Mouse (Mus musculus) induced T-regulatory cell, adult 2 months (primary cell): ENCODE measurements around the gene Med12l.

Experiments used
- DNase-seq: peaks from one replicate; pipeline ENCODE4 v3.0.0-alpha.2; 2012; ENCODE audit warnings: low read depth

Gene Med12l

DNA sequence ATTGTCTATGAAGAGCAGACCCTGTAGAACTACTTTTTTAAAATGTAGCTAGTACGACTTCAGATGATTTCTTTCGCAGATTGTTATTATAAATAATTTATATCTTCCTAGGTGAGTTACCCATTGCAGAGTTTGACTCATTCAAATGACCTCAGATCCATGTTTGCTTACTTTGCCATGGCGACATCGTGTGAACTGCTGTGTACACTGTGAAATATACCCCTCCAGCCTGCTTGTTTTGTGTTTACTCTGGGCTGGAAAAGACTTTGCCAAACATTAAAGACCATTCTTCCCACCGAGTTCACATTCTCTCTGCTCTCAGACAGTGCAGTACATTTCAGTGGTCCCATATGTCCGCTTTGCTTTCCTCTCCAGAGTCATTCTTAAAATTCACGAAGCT, 310.5 kb downstream of the Med12l start:
- DNase-seq, result no peak

DNA sequence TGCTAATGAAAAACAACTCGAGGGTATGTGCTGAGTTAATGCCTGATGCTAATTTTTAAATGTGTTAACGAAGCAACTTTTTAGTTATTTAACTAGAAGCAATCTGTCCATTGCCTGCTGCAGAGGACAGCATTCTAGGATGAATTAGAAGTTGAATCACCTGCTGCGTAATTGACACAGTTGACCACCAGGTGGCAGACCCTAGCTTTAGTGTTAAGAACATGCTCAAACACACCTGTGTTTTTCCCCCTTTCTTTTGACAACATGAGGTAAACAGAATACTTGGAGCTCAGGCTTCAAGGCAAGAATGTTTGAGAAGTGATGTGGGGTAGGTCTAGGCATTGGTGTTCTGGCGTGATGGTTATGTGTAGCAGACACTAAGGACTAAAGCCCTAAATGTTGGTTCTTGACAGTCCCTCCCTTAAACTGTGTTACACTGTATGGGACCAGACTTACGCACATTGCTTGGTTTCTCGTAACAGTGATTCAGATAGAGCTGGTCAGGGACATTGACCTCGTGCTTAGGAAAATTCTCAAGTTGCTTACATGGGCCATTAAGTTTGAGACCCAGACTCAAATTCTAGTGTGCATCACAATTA, 315.8 kb downstream of the Med12l start:
- peak; percentile 72 for DNase-seq

DNA sequence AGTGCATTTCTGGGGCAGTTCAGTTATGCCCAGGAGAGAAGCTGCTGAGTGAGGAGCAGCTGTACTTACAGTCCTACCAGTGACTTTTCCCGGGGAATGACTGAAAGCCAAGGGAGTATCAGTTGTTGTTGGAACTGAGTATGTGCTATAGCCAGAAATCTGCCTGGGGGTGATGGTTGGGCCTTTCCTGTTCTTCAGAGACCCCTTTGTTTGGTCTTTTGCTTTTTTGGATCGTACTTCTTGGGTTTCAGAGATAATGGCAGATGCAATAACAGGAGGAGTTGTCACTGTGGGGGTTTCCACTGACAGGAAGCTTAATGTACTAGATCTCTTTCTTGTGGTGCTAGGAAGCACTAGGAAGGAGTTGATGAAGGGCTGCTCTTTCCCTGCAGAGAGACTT, 322.9 kb downstream of the Med12l start:
- DNase-seq, result no peak

DNA sequence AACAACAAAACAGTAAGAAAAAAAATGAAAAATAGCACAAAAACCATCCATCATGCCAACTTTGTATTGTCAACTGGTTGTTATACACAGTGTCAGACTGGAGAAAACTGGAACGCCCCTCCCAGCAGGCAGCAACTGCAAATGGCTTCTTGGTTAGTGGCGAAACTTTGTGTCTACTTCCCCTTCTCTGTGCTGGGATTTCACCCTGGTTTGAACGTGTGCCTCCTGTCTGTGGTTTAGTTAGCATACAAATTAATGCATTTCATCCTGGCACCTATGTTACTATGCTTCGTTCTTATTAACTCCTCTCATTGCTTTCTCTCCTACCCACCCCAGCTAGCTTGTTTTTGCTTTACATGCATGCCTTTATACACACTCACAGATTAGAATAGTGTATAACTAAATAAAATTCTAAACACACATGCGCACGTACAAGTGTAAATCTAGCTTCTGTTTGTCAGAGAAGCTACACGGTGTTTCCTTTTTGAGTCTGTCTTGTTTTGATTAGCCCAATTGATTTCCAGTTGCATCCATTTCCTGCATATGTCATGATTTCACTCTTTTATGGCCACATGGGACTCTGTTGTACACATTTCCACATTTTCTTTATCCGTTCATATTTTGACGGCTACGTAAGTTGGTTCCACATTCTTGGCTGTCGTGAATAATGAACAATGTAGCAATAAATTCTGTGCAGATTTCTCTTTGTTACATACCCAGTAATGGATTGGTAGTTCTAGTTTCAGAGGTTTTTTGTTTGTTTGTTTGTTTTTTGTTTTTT, 336.2 kb downstream of the Med12l start:
- DNase-seq, result no peak

DNA sequence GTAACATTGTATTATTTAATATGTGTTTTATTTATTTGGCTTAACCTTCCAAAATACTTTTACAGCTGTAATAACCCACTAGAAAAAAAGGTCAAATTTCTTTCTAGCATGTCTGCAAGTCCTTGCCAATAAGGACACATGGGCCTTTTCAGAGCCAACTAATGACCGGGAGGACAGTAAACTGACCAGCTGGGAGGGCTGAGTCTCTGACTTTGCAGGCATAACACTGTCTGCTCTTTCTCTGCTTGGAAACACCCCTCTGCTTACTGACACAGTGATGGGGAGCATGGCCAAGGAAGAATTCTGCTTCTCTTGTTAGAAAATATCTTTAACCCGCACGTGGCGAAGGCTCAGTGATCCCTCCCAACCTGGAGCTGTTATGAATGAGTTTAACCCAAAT, 337.4 kb downstream of the Med12l start:
- no peak for DNase-seq

DNA sequence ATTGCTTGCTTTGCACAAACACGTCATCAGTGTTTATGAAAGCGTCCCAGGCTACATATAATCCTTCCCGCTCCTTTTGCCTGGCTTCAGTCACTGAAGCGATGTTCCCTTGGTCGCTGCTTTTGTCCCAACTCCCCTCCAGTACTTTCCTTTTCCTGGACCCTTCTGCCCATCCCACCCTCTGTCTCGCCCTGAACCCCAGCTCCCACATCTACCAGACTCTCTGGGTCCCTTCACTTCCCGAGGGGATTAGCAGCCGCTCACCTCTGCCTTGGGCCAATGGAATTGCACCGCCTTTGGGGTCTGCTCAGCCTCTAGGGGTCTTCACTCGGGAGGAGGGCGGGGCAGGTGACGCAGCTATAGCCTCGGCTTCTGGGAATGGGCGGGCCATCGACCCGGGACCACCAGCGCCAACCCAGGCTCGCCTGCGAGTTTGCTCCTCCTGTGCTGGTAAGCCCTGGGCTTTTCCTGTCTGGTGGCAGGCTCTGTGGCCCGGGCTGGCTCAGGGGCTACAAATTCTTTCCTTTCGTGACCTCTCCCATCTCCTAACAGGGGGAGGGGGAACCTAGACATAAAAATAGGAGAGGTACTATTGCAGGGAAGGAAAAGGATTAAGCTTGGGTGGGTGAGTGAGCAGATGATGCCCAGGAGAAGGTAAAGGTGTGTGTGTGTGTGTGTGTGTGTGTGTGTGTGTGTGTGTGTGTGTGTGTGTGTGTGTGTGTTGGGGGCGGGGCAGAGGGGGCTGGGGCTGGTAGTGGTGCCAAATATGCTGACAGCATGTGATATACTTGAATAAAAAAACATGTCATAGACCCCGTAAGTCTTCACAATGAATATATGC, 338.7 kb downstream of the Med12l start, which contains the start of gene Igsf10:
Igsf10 (minus strand) TSS at position 330 of the 841 bp plus-strand sequence.
- DNase-seq, result no peak

DNA sequence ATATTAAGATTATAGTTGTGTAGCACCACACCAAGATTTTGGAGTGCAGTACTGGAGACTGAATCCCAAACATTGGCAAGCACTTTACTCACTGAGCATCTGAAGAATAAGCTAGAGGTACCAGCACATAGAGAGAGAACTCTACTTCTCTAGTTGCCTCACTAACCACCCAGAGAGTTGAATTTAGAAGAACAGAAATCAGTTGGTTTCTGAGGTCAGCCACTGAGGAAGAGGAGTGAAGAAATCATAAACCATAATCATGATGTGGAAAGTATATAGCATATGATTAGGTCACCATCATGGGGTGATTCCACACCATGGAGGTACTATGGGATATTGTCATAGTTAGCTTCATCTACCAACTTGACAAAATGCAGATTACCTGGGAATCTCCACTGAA, 346.1 kb downstream of the Med12l start:
- DNase-seq, result no peak

DNA sequence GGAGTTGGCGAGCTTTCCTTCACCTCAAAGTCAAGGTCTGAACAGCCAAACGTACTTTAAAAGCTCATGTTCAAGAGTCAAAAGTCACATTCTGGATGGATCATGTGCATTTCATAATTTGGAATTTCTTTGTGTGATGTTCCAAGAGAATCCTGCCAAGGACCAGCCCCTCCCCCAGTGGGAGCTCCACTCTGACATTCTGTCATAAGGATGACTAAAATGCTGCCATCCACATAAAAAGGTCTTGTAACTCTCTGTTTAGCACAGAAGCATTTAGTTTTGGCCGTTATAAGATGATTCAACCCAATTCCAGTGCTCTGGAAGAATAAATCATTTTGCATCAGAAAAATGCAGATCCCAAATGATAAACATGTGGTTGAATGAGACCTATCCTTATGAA, 348.5 kb downstream of the Med12l start:
- no peak for DNase-seq

DNA sequence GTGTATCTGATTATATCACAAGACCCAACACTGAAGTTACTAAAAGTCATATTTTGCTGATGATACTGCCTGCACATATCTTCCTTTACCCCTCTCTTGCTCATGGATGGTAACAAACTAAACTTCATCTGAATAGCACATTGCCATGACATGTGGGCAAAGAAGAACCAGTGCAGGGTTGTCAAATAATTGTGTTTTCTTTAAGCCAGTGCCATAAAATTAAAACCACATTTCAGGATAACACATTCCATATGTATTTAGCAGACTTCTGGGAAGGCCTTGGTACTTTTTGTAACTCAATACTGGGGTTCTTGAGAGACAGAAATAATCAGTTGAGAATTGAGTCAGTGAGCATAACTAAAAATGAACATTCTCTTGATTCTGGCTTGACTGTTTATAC, 354.5 kb downstream of the Med12l start:
- DNase-seq, result no peak

DNA sequence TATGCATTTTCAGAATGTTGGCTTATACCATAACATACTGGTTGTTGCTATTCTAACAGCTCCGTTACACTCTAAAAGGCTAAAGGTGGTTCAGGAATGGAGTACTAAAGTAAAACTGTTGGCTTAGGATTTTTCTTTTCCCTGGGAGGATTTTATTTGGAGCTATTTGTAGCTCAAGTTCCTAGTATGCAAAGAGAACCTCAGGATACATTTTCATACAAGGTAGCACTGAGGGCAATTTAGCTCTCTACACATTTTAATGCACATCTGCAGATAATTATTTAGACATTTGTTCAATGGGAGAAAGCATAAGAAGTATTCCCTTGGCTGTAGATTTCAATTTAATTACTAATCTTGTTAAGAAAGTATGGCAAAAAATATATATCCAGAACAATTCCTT, 356.3 kb downstream of the Med12l start:
- DNase-seq, result no peak
